Mouse (Mus musculus) spleen, postnatal 14 days (tissue): ENCODE measurements around the gene Gm7102.
"Not testable (repeated sequence)": the region's sequence is repeated elsewhere in the genome, so short reads cannot be mapped to it uniquely, and the experiment has no call there.

Source experiments
- DNase-seq, 2 experiments: peaks; one replicate each; pipeline ENCODE4 v3.0.0; 2021 to 2022; ENCODE audit warnings: low spot score in 2 of 2

The Gm7102 gene

GRCm38 (mm10) chr19:61175756-61176324 is at the start of gene Gm7102:
Gene Gm7102, minus strand, starts transcription at chr19:61176309.
- DNase-seq = no peak

GRCm38 (mm10) chr19:61224678-61225525 is 48.8 kb upstream of the Gm7102 start:
- no peak for DNase-seq

- DNase-seq = no peak
Measured at GRCm38 (mm10) chr19:61223706-61224328, 47.7 kb upstream of the Gm7102 start.

GRCm38 (mm10) chr19:61207506-61207905 is 31.4 kb upstream of the Gm7102 start:
- not testable (repeated sequence) for DNase-seq

DNA sequence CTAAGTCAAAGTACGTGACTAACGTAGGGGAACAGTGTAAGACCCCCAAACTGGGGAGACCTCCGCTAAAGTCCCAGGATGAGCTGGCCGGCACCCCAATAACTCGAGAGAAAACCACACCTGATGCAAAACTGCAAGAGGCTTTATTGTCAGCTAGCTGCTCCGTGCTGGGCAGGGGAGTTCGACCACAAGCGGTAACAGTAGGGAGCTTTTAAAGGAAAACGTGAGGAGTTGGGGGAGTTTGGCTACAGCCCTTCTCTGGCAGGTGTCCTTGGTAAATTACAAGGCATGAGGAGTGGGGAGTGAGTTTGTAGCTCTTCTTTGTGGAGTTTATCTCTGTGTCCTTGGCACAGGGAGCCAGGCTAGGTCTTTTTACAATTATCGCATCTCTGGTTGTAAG is 23.7 kb upstream of the Gm7102 start:
- no peak for DNase-seq

DNA sequence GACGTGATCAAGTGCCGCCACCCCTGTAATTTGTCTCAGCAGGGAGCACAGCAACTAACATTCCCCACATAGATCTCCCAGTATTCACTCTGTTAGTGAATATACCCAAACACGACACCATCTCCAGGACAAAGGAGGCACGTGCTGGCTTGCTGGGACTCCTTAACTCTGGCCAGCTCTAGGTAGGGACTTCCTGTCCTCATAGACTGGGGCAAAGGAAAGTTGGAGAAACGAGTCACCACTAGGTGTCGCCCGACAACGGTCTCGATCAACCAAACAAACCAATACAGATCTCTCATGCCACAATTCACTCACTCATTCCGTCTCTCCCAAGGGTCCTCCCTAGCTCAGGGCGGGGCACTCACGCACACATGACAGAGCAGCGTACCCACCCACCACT is 23.2 kb upstream of the Gm7102 start:
- peak; percentile 72 to 86 for DNase-seq

DNA sequence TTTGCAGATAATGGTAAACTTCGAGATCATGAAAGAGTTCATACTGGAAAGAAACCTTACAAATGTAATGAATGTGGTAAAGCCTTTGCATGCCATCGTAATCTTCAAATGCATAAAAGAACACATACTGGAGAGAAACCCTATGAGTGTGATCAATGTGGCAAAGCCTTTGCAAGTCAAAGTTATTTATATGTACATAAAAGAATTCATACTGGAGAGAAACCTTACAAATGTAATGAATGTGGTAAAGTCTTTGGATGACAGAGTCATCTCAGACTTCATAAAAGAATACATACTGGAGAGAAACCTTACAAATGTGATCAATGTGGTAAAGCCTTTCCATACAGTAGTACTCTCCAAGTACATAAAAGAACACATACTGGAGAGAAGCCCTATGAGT is 7.5 kb upstream of the Gm7102 start, which contains the start of gene Gm6020:
TSS of gene Gm6020 (plus strand) at position 301 of the 400 bp plus-strand sequence.
- DNase-seq = not testable (repeated sequence)

GRCm38 (mm10) chr19:61151701-61152420 is 24.2 kb downstream of the Gm7102 start:
- peak in 1 of 2 experiments; percentile 22 for DNase-seq

GRCm38 (mm10) chr19:61151372-61151700 is 24.8 kb downstream of the Gm7102 start:
- peak; percentile 8 to 11 for DNase-seq

GRCm38 (mm10) chr19:61141299-61141698 is 34.8 kb downstream of the Gm7102 start:
- DNase-seq = no peak

- peak; percentile 53 to 68 for DNase-seq
Measured at GRCm38 (mm10) chr19:61140342-61141206, 35.5 kb downstream of the Gm7102 start, which contains the start of gene Zfp950. Gene Zfp950, minus strand, starts transcription at chr19:61140840.

- DNase-seq = no peak
Measured at GRCm38 (mm10) chr19:61138655-61139054, 37.5 kb downstream of the Gm7102 start.

- no peak for DNase-seq
Measured at GRCm38 (mm10) chr19:61131096-61131495, 45.0 kb downstream of the Gm7102 start.
